Mouse (Mus musculus) thymus, postnatal 25 days (tissue): Measurements from ENCODE around the gene Dock9.

ENCODE experiments used
- DNase-seq: peaks from one replicate; pipeline ENCODE4 v3.0.0; 2022

Dock9 gene

DNA sequence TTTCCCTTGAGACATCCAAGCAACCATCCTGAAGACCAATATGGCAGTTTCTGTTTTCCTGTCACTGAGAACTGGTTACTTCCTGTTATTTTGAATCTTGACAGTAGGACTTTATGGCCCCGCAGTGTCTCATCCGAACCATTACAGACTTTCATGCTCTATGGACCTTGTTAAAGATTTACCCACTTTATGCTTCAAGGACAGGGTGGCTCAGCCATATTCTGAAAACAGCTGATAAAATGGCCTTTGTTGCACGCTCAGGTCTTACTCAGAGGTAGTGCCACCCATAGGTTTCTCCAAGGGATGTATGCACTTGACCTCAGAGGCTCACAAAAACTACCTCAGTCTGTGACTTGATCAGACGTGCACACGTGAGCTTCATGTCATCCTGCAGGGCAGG, 224.2 kb downstream of the Dock9 start:
- DNase-seq = no peak

DNA sequence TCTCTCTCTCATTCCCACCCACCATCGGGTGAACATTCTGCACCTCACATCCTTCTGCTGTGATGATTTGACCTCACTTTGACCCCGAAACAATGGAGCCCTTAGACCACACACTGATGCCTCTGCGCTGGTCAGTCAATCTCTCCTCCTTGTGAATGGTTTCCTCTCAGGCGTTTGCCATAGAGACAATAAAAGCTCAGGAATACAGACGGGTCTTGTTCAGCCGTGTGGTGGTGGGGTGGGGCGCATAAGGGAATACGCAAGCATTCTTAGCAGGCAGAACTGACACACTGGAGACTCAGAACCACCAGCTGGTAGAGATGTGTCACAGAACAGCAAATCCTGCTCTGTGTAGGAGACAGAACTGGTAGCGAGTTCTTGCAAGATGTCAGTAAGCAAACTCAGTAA, 230.8 kb downstream of the Dock9 start:
- no peak for DNase-seq

DNA sequence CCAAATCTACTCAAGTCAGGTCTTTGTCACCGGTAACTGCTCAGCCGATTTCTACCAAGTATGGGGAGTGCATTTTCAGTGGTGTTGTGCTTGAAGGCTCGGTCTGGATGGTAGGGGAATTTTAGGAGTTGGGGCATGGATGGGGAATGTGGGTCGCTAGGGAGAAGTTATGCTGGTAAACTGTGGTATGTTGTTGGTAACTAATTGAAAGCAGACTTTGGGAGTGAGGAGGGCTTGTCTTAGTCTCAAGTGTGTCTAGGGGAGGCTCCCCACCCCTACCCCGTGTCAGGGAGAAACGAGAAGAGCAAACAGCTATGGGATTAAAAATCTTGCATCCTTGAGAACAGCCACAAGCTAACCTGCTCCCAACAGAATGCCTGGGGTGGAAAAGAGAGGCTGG, 231.7 kb downstream of the Dock9 start:
- no peak for DNase-seq

DNA sequence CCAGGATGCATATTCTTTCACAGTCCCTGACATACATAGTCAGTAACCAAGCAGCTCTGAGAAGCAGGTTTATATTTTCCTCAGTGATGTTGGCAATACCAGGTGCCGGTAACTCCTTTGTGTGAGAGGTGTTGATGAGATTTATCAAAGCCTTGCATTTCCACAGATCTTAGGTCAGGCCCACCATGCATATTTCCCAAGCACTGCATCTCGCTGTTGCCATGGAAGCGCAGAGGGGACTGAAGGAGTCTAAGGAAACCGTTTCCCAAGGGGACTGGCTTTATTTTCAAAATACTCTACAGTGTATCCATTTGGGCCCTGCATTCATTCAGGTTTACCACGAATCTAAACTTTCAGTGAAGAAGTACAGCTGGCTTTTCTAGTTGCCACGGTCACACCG, 233.0 kb downstream of the Dock9 start:
- no peak for DNase-seq

DNA sequence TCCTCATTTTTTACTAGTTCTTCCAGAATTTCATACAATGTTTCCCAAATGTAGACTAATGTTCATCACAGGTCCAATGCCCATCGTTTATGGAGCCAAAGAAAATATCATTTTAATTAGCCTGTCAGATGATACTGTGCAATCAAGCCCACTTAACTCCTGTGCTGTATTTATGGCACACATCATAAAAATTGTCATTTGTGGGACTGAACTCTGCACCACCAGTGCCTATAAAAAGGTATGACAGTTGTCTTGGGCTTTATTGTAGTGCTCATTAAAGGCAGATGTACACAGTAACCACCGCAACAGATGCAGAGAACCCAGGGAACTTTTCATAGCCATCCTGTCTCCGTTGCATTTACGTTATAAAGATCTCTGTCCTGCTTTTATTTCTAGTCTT, 233.7 kb downstream of the Dock9 start:
- DNase-seq = no peak

DNA sequence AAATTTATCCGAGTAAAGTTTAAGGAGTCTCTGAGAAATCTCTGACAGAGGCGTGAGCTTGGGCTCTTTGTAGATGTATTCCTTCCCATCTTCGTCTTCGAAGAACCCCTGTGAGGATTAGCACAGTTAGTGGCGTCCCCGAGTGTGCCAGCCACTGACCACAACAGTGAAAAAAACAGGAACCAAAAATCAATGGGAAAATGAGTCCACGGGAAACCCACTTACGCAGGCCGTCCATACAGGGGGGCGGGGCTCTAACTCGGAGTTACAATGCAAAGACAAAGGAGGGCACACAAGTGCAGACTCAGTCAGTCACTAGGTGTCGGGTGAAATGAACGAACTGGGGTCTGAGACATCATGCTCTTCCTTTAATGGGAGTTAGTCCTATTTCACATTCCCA, 238.6 kb downstream of the Dock9 start:
- DNase-seq = no peak

DNA sequence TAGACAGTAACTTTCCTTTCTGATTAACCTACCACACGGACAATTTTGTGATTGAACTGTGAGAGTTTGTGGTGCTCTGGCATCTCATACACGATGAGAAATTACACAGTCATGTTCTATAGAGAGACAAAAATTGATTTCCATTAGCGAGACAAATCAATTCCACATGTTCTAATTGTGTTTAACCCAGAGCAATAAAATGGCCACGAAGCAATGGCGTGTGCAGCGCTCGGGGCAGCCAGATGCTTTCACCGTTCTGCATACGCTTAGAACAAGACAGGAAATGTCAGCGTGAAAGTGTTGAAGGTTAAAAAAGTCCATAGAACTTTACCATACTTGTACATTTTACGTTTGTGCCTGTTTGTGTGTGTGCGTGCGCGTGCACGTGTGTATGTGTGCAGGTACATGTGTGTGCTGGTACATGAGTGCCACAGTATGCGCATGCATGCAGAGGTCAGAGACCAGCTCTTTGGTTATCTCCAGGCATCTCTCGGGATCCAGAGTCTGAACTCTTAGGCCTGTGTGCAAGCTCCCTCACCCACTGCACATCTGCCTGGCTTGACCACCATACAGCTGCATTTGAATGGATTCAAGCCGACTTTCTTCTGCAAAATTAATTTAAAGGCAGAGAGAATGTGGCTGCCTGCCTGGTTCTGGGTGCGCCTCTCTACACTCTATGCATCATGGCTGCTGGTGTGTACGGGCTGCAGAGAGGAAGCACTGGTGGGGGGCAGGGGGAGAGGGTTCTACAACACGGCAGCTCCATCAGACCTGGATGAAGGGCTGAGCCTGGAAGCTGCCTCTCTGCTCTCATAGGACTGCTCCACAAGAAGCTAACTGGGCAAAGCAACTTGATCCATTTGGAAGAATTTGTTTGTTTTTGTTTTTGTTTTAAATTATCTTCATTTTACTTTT, 241.0 kb downstream of the Dock9 start:
- no peak for DNase-seq

DNA sequence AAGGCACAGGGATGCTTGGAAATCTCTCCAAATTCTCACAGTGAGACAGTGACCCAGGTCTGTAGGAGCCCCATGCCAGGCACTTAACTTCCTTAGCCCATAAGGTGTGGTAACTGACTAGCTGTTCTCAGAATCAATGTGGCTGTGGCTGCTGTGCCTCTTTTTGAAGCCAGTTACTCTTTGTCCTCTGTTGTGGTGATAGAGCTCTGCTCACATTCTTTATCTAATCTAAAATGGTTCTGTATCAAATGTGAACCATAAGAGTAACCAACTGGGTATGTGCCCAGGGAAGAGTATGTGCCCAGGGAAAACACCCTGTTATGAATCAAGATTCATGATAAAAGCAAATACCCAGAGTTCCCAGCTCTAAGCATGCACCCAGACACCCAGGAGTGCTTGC, 243.9 kb downstream of the Dock9 start:
- DNase-seq = peak; percentile 20

DNA sequence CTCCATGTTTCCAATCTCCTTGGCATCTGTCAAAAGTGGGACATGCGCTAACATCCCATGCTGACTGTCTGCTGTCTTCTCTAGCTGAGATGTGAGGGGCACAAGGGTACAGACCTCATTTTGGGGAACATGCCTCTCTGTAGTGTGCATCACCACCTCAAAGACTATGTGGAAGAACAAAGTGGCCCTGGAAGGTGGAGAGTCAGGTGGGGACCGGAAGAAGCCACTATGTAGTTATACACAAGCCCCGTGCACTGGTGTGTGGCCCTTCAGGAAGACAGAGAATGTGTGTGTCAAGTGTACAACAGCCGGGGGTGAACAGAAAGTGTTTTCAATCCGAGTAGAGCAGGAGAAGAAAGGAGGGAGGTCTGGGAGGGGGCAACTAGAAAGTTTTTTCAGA, 245.1 kb downstream of the Dock9 start:
- DNase-seq = peak; percentile 41

DNA sequence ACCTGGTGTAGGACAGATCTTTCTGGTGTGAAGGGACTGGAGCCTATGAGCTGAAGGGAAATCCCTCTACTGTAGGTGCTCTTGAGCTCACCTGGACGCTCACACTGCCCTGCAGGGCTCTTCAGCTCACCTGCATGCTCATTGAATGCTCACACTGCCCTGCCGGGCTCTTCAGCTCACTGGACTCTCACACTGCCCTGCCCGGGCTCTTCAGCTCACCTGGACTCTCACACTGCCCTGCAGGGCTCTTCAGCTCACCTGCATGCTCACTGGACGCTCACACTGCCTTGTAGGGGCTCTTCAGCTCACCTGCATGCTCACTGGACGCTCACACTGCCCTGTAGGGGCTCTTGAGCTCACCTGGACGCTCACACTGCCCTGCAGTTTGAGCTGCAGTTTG, 247.8 kb downstream of the Dock9 start:
- DNase-seq = no peak

DNA sequence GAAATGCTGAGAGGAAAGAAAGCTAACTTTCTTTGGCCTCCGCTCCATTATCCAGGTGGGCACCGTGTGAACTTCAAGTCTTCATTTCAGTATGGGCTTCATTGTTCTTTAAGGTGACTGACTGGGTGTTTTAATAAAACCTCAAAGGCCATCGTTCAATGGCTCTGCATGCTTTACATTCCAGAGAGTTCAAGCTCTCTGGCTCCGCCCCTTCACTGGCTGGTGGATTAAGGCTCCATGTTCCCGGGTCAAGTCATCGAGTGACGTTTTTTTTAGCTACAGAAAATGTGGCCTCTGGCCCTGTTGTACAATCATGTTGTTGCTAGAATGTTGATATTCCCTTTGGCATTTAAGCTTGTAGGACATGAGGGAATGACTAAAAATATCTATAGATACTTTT, 249.9 kb downstream of the Dock9 start:
- DNase-seq = no peak

DNA sequence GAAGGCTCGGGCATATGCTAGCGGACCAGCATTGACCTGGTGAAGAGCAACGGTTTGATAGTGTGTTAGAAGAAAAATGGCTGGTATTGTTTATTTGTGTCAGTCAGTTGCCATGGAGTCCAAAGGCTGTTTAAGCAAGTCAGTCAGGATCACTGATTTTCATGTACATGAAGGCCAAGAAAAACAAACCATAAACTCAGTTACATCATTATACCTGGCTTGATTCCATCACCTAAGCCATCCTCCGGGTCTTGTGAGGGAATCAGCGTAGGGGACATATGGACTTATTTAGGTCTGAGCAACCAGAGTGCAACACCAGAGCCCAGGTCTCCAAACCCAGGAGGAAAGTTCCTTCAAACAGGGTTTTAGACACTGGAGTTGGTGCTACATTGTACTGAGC, 251.0 kb downstream of the Dock9 start:
- no peak for DNase-seq

DNA sequence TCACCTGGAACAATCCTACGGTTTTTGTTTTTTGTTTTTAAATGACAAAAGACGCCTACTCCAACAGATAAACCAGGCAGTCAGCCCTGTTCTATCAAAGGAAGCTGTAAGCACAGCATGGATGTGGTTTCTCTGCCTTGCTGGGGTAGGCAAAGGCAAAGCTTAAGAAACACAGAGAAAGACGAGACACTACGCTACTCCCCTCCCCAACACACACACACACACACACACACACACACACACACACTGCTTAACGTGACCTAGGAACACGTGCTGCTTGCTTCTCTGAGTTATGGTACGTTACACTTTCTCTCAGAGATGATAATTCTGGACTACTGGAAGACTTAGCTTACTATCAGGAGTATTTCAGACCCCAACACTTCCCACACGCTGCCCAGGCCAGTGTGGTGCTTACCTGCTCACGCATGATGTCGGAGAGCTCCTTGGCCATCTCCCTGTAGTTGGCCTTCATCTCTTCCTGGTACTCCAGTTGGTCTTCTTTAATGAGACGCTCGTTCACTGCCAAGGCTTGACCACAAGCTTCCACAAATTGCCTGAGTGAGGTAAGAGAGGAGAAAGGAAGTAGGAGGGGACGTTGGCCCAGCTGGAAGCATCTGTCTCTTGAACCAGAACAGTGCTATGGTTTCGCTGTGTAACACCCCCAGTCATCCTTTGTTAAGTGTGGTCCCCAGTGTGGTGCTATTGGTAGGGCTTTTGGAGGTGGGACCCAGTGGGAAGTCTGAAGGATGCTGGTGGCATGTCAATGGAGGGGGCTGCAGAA, 251.9 kb downstream of the Dock9 start:
- DNase-seq = peak; percentile 27

DNA sequence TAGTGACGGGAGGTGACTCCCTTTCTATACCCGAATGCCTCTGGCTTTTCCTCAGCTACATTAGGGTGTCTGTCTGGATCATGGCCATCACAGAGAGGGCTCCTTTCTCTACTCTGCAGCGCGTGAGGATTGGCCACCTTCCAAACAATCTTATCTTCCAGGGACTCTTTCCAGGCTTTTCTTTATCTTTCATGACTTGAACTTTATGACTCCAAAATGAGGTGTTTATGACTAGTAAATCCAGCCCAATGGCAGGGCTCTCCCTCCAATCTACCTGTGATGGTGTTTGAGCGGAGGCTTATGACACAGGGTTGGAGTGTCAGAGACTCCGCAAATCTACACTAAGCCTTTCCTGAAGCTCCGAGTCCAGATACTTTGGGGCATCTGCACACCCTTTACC, 256.4 kb downstream of the Dock9 start:
- DNase-seq = no peak

DNA sequence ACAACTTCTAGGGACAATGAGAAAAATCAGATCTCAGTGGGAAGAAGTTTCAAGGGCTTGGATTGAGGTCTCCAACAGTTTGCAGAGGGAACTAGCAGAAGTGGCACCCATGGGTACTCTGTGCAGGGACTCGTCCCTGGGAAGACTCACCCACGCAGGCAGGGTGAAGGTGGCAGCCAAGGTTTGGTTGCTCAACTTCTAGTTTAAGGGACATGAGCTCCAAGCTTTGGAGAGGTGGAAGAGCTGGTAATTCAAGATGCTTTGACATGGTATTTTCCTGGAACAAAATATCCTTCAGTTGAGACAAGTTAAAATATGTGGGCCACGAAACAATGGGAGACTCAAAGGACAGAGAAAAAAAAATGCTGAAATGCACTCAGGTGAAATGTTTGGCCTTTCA, 263.1 kb downstream of the Dock9 start:
- no peak for DNase-seq

DNA sequence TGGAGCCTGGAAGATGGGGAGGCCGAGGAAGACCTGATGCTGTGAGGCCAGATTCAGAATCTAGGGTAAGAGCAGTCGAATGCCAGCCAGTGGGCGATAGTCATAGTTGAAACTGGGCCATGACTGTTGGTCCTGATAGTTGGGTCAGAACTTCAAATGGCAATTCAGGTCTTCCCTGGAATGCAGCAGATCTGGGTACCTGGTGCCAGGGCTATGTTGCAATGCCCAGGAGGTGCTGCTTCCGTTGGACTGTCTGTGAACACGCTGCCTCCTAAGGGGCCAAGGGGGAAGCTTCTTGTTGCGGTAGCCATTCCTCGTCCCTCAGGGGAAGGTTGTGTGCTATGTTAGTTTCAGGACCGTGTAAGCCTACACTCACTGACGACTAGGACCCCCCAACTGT, 266.8 kb downstream of the Dock9 start:
- DNase-seq = no peak

DNA sequence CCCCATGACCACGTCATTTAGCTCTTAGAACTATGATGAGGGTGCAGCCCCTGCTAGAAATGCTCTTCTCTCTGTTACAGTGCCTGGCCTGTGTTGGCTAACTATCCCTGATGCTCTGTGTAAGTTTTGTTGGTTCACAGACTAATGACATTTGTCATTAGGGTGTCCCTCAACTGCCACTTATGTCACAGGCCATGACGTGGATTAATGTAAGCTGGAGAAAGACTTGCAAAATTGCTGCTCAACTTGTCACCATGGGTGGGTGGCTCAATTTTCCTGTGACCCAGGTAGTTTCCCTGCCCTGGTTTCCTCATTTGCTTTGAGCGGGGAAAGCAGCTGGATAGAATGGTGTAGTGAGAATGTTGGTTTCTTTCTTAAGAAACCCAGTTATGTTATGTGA, 269.8 kb downstream of the Dock9 start:
- DNase-seq = no peak

DNA sequence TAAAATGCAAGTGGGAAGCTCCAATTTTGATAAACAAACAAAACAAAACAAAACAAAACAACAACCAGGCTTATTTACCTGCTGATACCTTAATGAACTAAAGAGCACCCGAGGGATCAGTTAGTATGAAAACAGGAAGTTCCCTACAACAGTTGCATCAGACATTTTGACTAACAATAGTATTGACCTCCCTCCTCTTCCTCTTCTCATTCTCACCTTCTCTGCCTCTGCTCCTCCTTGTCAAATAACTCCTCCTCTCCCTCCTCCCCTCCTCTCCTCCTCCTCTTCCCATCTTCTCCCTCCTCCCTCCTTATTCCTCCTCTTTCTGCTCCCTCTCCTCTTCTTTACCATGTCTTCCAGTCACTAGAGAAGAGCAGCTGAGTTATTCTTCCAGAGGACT, 270.4 kb downstream of the Dock9 start:
- no peak for DNase-seq

DNA sequence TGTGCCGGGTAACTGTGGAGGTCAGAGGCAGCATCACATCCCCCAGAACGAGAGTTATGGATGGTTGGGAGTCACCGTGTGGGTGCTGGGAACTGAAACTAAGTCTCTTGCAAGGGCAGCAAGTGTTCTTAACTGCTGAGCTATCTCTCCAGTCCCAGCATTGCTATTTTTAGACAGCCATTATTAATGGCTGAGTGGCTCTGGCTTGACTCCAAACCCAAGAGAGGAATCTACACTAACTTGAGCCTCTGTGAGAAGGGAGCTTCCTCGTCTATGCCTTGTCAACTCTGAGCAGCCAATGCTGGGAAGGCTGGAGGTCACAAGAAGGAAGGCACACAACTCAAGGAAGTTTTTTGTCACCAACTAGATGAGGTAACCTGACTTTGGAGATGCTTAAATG, 275.9 kb downstream of the Dock9 start:
- no peak for DNase-seq

DNA sequence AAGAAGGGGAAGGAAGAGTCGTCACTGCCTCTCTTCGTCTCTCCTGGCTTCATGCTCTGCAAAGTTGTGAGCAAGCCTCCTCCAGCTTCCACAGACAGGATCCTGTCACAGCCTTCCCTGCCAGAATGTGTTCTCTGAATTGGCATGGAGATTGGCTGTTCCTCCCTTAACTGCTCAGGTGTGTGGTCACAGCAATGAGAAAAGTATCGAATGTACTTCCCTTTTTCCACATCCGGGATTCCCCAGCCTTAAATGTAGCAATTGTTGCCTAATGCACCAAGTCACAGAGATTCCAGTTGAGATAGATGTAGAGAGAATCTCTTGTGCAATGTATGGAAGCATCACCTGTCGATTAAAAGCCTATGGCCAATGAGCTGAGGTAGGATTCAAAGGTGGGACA, 280.8 kb downstream of the Dock9 start:
- DNase-seq = no peak

DNA sequence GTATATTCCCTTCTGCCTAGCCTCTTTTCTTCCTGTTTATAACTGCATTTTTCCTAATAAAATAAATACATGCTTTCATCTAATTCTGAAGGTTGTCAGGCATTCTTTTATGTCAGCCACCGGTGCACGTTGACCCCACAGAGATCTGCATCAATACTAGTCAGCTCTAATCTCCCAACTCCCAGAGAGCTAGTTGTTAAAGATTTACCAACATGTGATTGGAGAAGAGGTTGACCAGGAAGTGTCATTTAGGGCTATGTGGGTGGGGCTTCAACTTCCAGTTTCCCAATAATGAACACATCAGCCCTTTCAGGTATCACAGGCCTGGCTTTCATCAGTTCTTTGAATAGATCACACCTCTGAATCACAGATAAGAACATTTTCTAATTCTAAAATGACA, 288.7 kb downstream of the Dock9 start:
- no peak for DNase-seq

DNA sequence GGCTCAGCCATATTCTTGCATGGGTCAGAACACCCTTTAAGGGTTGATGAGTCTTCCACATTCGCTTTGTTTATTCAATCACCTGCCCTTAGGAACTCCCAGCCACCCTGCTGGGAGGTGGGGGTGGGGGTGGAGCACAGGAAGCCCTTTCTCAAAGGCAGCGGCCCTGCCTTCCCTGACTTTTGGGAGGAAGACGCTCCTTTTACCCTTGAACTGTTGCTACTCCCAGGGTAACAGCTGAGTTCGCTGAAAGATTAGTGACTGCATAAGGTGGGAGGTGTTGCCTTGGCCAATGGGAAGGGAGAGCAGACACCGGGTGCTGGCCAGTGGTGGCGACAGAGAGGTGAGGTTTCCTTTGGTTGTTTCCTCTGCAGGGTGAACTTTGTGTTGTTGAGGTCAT, 291.3 kb downstream of the Dock9 start:
- no peak for DNase-seq

DNA sequence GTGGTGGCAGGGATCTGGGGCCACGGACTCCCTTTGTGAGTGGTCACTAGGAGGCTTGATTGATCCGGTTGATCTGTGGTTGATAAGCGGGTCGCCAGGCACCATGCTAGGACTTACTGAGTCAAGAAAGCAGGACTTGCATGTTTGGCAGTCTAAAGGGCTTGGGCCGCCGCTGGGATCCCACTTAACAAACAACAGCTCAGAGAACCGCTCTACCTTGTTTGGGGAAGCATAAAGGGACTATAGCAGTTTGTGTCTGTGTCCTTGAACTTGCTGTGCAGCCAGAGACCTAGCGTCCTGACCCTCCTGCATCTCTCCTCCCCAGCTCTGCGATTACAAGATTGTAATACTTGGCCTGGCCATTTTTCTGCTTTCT, 292.2 kb downstream of the Dock9 start:
- DNase-seq = no peak

DNA sequence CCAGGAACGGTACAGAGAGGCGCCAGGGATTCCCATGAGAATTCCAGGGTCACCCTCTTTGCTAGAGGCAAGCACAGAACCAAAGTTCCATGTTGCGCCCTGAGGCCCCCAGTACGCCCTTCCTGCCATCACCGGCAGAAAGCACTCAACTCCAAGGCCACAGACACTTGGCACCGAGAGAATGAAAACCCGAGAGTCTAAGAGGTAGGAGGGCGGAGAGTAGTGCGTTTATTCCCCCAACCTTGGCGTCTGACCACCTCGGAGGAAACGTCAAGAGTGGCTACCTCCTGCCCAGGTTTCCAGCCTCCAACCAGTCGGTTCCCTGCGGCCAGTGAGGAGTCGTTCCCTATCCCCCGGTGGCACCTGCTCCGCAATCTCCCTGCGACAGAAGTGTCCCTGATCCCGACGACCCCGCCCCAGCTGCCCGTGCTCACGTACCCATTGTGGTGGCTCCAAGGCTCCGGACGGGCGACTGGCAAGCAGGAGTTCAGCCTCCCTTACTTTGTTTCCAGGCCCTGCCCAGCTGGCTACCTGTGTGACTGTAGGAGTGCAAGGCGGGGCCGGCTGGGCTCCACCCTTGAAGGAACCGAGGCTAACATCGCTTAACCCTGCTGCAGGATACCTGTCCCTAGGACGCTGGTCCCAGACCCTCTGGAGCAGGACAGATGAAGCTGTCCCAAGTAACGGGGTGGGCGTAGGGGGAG, 292.7 kb downstream of the Dock9 start, which contains the start of gene Slc15a1:
Slc15a1 (minus strand) TSS at position 472 of the 704 bp plus-strand sequence.
- DNase-seq = no peak
